Mouse (Mus musculus): ENCODE measurements around the gene Acot5. TPM values are rescaled to one million over a fixed set of nuclear protein-coding genes. Genes with fewer than 3 reads are reported as not detected.
"Not testable (repeated sequence)": the region's sequence is repeated elsewhere in the genome, so short reads cannot be mapped to it uniquely, and the experiment has no call there.

The Acot5 gene
- total RNA-seq, 4 experiments from 2014 or later = 2.4 to 3.7 (median 3.5) TPM

- no peak for DNase-seq (ENCODE audit: low spot score in 2 of 2)
Observed at GRCm38 (mm10) chr12:84060946-84061345, 8.2 kb upstream of the Acot5 start.

GRCm38 (mm10) chr12:84062336-84062735 is 6.8 kb upstream of the Acot5 start:
- no peak for DNase-seq (ENCODE audit: low spot score in 2 of 2)

- no peak for DNase-seq (ENCODE audit: low spot score in 2 of 2)
Observed at GRCm38 (mm10) chr12:84063228-84063627, 5.9 kb upstream of the Acot5 start.

GRCm38 (mm10) chr12:84063833-84064232 is 5.3 kb upstream of the Acot5 start:
- no peak for DNase-seq (ENCODE audit: low spot score in 2 of 2)

GRCm38 (mm10) chr12:84064621-84065020 is 4.5 kb upstream of the Acot5 start:
- DNase-seq (ENCODE audit: low spot score in 2 of 2) = no peak

- DNase-seq (ENCODE audit: low spot score in 2 of 2) = no peak
Observed at GRCm38 (mm10) chr12:84067752-84068151, 1.4 kb upstream of the Acot5 start.

- no peak for DNase-seq (ENCODE audit: low spot score in 2 of 2)
Observed at GRCm38 (mm10) chr12:84068296-84068695, 829 bp upstream of the Acot5 start.

GRCm38 (mm10) chr12:84069582-84069981 is 457 bp downstream of the Acot5 start:
- DNase-seq (ENCODE audit: low spot score in 2 of 2) = peak; percentile 18 to 36

- DNase-seq (ENCODE audit: low spot score in 2 of 2) = peak in 1 of 2 experiments; percentile 56
Observed at GRCm38 (mm10) chr12:84071696-84072095, 2.6 kb downstream of the Acot5 start.

GRCm38 (mm10) chr12:84077371-84077990 is 8.4 kb downstream of the Acot5 start:
- DNase-seq (ENCODE audit: low spot score in 2 of 2) = no peak

- DNase-seq (ENCODE audit: low spot score in 2 of 2) = no peak
Observed at GRCm38 (mm10) chr12:84083842-84084241, 14.7 kb downstream of the Acot5 start.

GRCm38 (mm10) chr12:84084581-84084980 is 15.5 kb downstream of the Acot5 start:
- no peak for DNase-seq (ENCODE audit: low spot score in 2 of 2)

GRCm38 (mm10) chr12:84094666-84095065 is 25.5 kb downstream of the Acot5 start:
- not testable (repeated sequence) for DNase-seq (ENCODE audit: low spot score in 2 of 2)

GRCm38 (mm10) chr12:84099605-84100004 is 30.5 kb downstream of the Acot5 start:
- DNase-seq (ENCODE audit: low spot score in 2 of 2) = no peak

- no peak for DNase-seq (ENCODE audit: low spot score in 2 of 2)
Observed at GRCm38 (mm10) chr12:84100071-84100470, 30.9 kb downstream of the Acot5 start.

GRCm38 (mm10) chr12:84100604-84101492 is 31.7 kb downstream of the Acot5 start, which contains the start of gene Acot6:
Gene Acot6, plus strand, starts transcription at chr12:84100654.
- peak in 1 of 2 experiments; percentile 32 for DNase-seq (ENCODE audit: low spot score in 2 of 2)

GRCm38 (mm10) chr12:84101493-84101845 is 32.3 kb downstream of the Acot5 start:
- no peak for DNase-seq (ENCODE audit: low spot score in 2 of 2)

- DNase-seq (ENCODE audit: low spot score in 2 of 2) = no peak
Observed at GRCm38 (mm10) chr12:84107012-84107411, 37.9 kb downstream of the Acot5 start.

- DNase-seq (ENCODE audit: low spot score in 2 of 2) = no peak
Observed at GRCm38 (mm10) chr12:84107692-84108091, 38.6 kb downstream of the Acot5 start.

GRCm38 (mm10) chr12:84109924-84110323 is 40.8 kb downstream of the Acot5 start:
- no peak for DNase-seq (ENCODE audit: low spot score in 2 of 2)

- no peak for DNase-seq (ENCODE audit: low spot score in 2 of 2)
Observed at GRCm38 (mm10) chr12:84110814-84111213, 41.7 kb downstream of the Acot5 start.

GRCm38 (mm10) chr12:84113676-84114075 is 44.6 kb downstream of the Acot5 start:
- DNase-seq (ENCODE audit: low spot score in 2 of 2) = no peak

Measured in left cerebral cortex, adult 8-10 months (tissue).